Mouse (Mus musculus): ENCODE measurements around the gene Ppp2r5c.
A peak's percentile ranks its signal among the peaks of the same experiment; 100 is the strongest.

Gene Ppp2r5c

DNA sequence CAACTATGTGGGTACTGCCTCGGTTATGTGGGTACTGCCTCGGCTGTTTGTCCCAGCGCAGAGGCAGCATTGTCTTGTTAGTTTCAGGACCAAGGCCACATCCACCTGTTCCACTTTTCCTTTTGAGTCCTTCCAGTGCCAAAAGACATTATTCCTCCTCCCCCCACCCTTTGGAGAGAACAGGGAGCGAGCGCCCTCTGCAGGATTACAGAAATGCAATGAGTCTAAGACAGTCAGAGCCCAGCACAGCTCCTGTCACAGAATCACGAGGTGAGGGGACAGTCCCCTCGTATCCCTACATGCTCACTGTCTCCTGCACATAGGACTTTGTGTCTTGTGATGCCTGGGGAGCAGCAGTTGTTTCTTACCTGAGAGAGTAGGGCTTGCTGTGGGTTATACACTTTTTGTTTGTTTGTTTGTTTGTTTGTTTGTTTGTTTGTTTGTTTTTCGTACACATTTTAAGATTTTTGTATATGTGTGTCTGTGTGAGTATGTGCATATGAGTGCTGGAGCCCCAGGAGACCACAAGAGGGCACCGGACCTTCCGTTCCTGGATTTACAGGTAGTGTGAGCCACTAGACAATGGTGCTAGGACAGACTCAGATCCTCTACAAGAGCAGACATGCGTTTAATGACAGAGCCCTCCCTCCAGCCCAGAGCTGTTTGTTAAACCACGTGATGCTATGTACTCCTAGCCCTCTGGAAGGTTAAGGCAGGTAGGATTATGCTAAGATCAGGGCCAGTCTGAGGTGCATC is 43.2 kb downstream of the Ppp2r5c start:
- no peak for DNase-seq (ENCODE audit: low spot score)

DNA sequence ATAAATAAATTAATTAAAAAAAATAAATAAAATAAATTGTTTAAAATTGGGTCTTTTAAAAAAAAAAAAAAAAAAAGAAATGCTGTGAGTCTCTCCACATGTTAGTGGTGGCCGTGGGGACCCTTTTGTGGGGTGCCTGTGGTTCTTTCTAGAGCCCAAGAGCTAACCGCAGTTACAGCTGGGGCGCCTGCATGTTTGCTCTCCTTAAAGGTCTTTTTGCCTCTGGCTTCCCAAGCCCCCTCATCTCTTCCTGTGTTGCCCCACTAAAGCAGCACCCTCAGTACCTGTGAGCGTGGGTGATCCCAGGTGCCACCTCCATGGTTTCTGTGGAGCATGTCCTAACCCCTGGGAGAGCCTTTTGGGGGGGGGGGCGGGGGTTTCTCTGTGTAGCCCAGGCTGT is 45.5 kb downstream of the Ppp2r5c start:
- DNase-seq (ENCODE audit: low spot score) = no peak

- no peak for DNase-seq (ENCODE audit: low spot score)
These were observed 46.9 kb downstream of the Ppp2r5c start for GRCm38 (mm10) chr12:110493597-110494369.

- DNase-seq (ENCODE audit: low spot score) = no peak
These were observed 47.9 kb downstream of the Ppp2r5c start for GRCm38 (mm10) chr12:110494846-110495245.

GRCm38 (mm10) chr12:110495260-110495659 is 48.3 kb downstream of the Ppp2r5c start:
- DNase-seq (ENCODE audit: low spot score) = no peak

DNA sequence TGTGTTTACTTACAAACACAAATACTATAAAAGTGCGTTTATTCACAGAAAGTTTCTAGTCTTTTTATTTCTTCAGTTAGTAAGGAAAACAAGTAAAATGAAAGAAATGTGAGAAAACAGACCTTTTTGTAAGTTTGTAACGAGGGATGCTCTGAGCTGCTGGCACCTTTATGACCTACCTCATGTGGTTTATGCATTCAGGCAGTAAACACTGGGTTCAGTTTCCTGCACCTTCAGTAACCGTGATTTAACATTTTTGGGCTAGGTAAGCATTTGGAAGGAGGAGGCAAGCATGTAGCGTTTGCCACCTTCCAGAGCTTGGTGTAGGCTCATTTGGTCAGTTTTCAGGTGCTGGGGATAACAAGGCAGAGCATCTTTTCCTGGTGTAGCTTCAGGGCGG is 49.1 kb downstream of the Ppp2r5c start:
- DNase-seq (ENCODE audit: low spot score) = no peak

DNA sequence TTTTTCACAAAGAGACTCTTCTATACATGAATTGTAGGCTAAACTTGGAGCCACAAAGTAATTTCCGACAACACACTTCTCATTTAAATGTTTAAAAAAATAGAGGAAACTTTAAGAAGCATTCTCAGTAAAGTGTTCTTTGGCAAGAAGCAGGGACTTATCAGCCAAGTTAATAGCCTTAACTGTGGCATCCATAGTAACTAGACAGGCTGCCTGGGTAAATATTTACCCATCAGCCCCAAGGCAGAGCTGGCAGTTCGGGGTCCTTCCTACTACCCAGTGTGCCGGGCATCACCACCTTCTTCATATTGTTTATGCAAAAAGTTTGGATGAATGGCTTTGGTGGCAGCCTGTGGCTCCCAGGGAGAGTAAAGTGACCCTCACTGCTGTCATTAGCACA is 50.1 kb downstream of the Ppp2r5c start:
- no peak for DNase-seq (ENCODE audit: low spot score)

- DNase-seq (ENCODE audit: low spot score) = no peak
These were observed 50.6 kb downstream of the Ppp2r5c start for GRCm38 (mm10) chr12:110497485-110497884.

DNA sequence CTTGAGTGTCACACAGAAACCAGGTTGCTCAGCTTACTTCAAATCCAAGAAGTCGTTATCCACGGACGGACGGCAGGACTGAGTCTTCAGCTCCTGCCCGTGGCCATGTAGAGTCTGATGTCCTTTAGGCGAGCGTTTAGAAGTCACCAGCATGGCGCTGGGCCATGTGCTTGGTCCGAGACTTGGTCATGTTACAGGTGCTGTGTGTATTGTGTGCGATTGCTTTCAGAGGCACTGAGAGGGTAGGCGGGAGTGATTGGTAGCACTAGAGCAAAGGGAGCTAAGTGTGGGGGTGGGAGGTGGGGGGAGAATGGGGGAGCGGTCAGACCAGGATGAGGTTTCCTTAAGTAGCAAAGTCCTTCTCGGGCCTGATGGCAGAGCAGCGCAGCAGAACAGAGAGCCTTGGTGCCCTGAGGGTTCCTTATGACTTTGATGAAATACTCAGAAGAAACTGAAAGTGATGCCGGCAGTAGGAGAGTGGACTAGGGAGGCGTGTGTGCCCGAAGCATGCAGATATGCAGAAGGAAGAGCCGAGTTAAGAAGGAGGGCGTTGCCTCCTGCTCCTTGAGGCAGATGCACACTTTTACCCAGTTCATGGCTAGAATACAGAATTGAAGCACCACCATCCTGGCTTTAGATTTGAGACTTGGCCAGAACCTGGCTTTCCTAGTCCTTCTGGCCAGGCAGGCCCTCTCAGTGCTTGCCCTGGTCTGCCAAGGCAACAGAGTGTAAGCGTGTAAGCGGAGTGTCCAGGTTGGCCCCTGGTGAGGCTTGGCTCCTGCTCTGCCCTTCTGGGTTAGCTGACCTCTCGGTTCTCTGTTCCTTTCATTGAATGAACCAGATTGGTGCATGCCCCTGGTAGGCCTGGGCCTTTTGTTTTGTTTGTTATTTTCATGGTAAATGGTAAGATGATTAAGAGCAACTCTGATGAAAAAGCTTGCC is 51.6 kb downstream of the Ppp2r5c start:
- DNase-seq (ENCODE audit: low spot score) = no peak

- DNase-seq (ENCODE audit: low spot score) = no peak
These were observed 52.5 kb downstream of the Ppp2r5c start for GRCm38 (mm10) chr12:110499225-110499992.

DNA sequence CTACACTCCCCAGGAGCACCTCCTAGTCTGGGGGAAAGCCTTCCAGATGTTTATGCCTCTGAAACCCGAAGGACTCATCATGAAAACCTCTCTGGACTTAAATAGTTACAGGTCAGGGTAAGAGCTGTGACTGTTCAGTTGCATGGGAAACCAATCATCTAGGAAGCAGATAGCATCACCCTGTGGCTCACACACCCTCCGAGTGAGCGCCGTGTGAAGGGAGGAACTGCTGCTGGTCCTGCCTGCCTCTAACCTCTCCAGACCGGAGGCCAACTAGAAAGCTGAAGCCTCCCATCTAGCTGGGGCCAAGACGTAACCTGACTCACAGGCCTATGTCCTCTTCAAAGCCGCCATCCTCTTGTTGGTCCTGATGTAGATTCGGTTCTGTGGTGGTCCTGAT is 53.2 kb downstream of the Ppp2r5c start:
- no peak for DNase-seq (ENCODE audit: low spot score)

GRCm38 (mm10) chr12:110503406-110504144 is 56.7 kb downstream of the Ppp2r5c start:
- no peak for DNase-seq (ENCODE audit: low spot score)

- DNase-seq (ENCODE audit: low spot score) = no peak
These were observed 57.2 kb downstream of the Ppp2r5c start for GRCm38 (mm10) chr12:110504145-110504490.

DNA sequence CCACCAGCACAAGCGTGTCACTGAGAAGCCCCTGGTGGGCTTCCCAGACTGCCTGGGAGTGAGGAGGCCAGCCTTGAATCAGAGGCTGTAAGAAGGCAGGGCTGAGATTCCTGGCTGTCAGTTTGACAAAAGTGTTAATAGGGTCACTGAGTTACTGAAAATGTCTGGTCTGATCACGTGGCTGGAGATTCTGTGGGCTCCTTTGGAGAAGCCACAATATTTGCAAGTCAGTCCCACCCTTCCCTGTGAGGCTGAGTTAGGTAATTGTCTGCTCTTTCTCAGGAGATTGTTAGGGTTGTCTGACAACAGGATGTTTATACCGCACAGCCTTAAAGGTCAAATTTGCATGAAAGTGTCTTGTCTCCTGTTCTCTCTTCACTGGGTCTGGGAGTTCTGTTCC is 57.9 kb downstream of the Ppp2r5c start:
- no peak for DNase-seq (ENCODE audit: low spot score)

- DNase-seq (ENCODE audit: low spot score) = no peak
These were observed 59.1 kb downstream of the Ppp2r5c start for GRCm38 (mm10) chr12:110506046-110506445.

DNA sequence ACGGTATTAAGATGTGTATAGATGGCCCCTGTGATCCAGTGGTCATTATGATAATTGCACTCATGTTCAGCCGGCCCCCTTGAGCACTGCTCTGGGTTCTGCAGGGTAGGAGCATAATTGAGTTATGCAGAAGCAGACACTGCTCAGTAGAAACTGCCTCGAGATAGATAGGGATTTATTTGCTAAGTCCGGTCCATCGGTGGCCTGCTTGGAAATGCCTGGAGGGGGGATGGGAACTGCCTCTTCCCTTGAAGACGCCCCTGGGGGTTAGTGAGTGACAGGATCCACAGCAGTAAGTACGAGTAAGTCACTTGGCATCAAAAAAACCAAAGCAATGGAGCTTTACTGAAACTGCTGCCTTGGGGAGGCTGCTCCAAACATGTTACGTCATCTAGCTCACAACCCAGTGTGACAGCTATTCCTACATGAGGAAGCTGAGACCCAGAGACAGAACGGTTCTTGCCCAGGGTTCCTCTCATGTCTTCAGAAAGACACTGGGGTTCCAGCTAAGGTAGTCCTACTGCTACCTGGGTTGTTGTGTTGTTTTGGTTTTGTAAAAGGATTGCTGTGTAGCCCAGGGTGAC is 60.9 kb downstream of the Ppp2r5c start:
- DNase-seq (ENCODE audit: low spot score) = no peak

- no peak for DNase-seq (ENCODE audit: low spot score)
These were observed 61.8 kb downstream of the Ppp2r5c start for GRCm38 (mm10) chr12:110508680-110509079.

DNA sequence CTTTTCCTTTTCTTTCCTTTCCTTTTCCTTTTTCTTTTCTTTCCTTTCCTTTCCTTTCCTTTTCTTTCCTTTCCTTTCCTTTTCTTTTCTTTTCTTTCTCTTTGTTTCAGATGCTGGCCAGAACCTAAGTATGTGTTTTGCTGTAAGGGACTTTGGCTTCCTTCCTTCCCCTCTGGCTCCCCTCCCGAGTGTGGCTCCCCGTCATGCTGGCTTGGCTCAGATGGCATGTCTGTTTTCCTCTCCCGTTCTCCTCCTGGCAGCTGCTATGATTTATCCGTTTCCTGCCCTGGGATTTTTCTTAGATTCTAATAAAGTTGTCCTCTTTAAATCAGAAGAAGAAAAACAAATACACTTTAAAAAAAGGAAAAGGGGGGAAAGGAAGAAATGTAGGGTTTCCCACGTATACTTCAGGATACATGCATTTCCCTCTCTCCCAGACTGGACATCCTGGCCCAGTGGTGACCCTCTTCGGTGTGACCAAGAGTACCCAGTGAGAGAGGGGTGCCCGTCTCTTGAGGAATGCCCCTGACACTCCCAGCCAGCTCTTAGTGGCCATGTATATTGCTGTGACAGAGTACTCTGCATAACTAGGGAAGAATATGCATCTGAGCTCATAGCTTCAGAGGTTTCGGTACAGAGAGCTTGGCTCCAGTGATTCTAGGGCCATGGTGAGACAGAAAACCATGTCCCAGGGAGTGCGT is 63.4 kb downstream of the Ppp2r5c start:
- peak; percentile 89 for DNase-seq (ENCODE audit: low spot score)

GRCm38 (mm10) chr12:110511201-110511600 is 64.3 kb downstream of the Ppp2r5c start:
- no peak for DNase-seq (ENCODE audit: low spot score)

GRCm38 (mm10) chr12:110511856-110512433 is 65.0 kb downstream of the Ppp2r5c start:
- no peak for DNase-seq (ENCODE audit: low spot score)
